Mouse (Mus musculus) kidney, adult 2 months (tissue): Measurements from ENCODE around the gene Rer1. TPM values are rescaled to one million over a fixed set of nuclear protein-coding genes. Genes with fewer than 3 reads are reported as not detected.
A peak's percentile ranks its signal among the peaks of the same experiment; 100 is the strongest.

Source experiments
- DNase-seq: peaks from one replicate; pipeline ENCODE4 v3.0.0; 2021
- H3K27ac ChIP-seq: fragments of 200-500 bp; 2 replicates; pipeline ENCODE4 v1.5.1; 2012; ENCODE audit warnings: low read depth, low read length, control low read depth, inconsistent platforms; ENCODE audit not compliant: insufficient read depth
- H3K27me3 ChIP-seq: fragments of 200-500 bp; replicated peaks from 2 replicates; pipeline ENCODE4 v1.6.1; 2012; ENCODE audit warnings: mild to moderate bottlenecking, moderate library complexity, low read length, inconsistent platforms; ENCODE audit not compliant: control insufficient read depth, insufficient read depth
- H3K36me3 ChIP-seq: fragments of 200-500 bp; 2 replicates; pipeline ENCODE4 v1.6.1; 2012; ENCODE audit warnings: mild to moderate bottlenecking, moderate library complexity, low read length, inconsistent platforms; ENCODE audit not compliant: control insufficient read depth, insufficient read depth
- H3K4me1 ChIP-seq: fragments of 200-500 bp; 2 replicates; pipeline ENCODE4 v1.6.1; 2011; ENCODE audit warnings: low read length; ENCODE audit not compliant: control insufficient read depth, insufficient read depth
- H3K4me3 ChIP-seq: fragments of 200-500 bp; 2 replicates; pipeline ENCODE4 v1.5.1; 2011; ENCODE audit warnings: mild to moderate bottlenecking, low read depth, low read length, control low read depth; ENCODE audit not compliant: insufficient read depth
- CTCF ChIP-seq: fragments of 200-500 bp; conservative IDR thresholded peaks from 2 replicates; pipeline ENCODE4 v1.5.1; 2011; ENCODE audit warnings: low read depth, mild to moderate bottlenecking, control low read depth, low read length, moderate library complexity, mixed read lengths; ENCODE audit not compliant: insufficient read depth, insufficient read length
- POLR2A ChIP-seq: fragments of 200-500 bp; IDR thresholded peaks from one replicate; pipeline ENCODE4 v1.6.1; 2011; ENCODE audit warnings: low read depth, low read length, control low read depth
- WGBS: fragments of 180-500 bp; shearing (Covaris S2); methylation state at CpG from one replicate; pipeline ENCODE4 v1.1.7; 2018; 5-methylcytosine and 5-hydroxymethylcytosine counted together
- polyA plus RNA-seq: library from polyadenylated mRNA; depleted of rRNA; stranded (reverse); fragments of >200 nt; gene quantifications from 2 replicates; pipeline ENCODE4 v1.2.3, GENCODE M21; 2012

Gene Rer1
- polyA plus RNA-seq, 1 experiment = 133 TPM

- H3K4me3 ChIP-seq = no peak overlapping the region
- no peaks in the 10 kb centered on the region for H3K27me3 ChIP-seq
- H3K36me3 ChIP-seq = no peaks in the 10 kb centered on the region
- H3K4me1 ChIP-seq = peaks cover 2% of the 10 kb centered on the region; the same call in 1 of the 2 replicates
- no peak overlapping the region for H3K27ac ChIP-seq
- peak; percentile 58 for DNase-seq
- TF ChIP-seq CTCF (peak; percentile 70), POLR2A (no peak)
- WGBS = 64% methylated on average over 3 of the region's 3 CpGs
Measured at GRCm38 (mm10) chr4:155094565-155094964, 8.4 kb upstream of the Rer1 start.

GRCm38 (mm10) chr4:155093431-155094149 is 7.4 kb upstream of the Rer1 start:
- H3K27me3 ChIP-seq = no peaks in the 10 kb centered on the region
- H3K4me3 ChIP-seq = no peak overlapping the region
- WGBS = 77% methylated on average over 7 of the region's 7 CpGs
- peaks cover 2% of the 10 kb centered on the region; the same call in 1 of the 2 replicates for H3K4me1 ChIP-seq
- no peaks in the 10 kb centered on the region for H3K36me3 ChIP-seq
- TF ChIP-seq POLR2A (no peak), CTCF (no peak)
- no peak for DNase-seq
- no peak overlapping the region for H3K27ac ChIP-seq

GRCm38 (mm10) chr4:155092718-155093430 is 6.7 kb upstream of the Rer1 start:
- Histone ChIP-seq H3K4me3 (no peak overlapping the region), H3K27me3 (no peaks in the 10 kb centered on the region), H3K27ac (no peak overlapping the region), H3K4me1 (peaks cover 2% of the 10 kb centered on the region; the same call in 1 of the 2 replicates), H3K36me3 (no peaks in the 10 kb centered on the region)
- no peak for DNase-seq
- WGBS = 92% methylated on average over 19 of the region's 19 CpGs
- TF ChIP-seq POLR2A = no peak
- TF ChIP-seq CTCF = no peak

GRCm38 (mm10) chr4:155090688-155091449 is 4.7 kb upstream of the Rer1 start:
- 91% methylated on average over 13 of the region's 13 CpGs for WGBS
- DNase-seq = no peak
- no peaks in the 10 kb centered on the region for H3K36me3 ChIP-seq
- no peak overlapping the region for H3K4me3 ChIP-seq
- TF ChIP-seq POLR2A (no peak), CTCF (no peak)
- H3K27ac ChIP-seq = no peak overlapping the region
- peaks cover 7% of the 10 kb centered on the region; the same call in 1 of the 2 replicates for H3K4me1 ChIP-seq
- H3K27me3 ChIP-seq = no peaks in the 10 kb centered on the region

DNA sequence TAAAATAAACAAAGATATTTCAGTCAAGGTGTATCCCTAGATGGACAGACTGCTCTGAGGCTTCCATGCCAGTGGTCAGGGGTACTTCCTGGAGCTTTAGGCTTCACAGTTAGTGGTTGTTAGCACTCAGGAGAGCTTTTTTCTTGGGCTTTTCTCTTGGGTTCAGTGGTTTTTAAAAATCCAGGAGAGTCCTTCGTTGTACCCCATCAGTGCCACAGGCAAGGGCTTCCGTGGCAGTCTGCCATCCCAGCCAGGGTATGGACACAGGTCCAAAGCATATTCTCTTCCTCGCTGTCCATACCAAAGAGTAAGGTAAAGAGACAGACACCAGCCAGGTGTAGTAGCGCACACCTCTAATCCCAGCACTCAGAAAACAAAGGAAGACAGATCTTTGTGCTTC is 4.0 kb upstream of the Rer1 start:
- H3K4me3 ChIP-seq = no peak overlapping the region
- WGBS = 94% methylated on average over 4 of the region's 4 CpGs
- no peak for TF ChIP-seq CTCF
- TF ChIP-seq POLR2A = no peak
- H3K27ac ChIP-seq = no peak overlapping the region
- no peaks in the 10 kb centered on the region for H3K27me3 ChIP-seq
- H3K4me1 ChIP-seq = peaks cover 5% of the 10 kb centered on the region; the same call in 1 of the 2 replicates
- no peaks in the 10 kb centered on the region for H3K36me3 ChIP-seq
- DNase-seq = no peak

DNA sequence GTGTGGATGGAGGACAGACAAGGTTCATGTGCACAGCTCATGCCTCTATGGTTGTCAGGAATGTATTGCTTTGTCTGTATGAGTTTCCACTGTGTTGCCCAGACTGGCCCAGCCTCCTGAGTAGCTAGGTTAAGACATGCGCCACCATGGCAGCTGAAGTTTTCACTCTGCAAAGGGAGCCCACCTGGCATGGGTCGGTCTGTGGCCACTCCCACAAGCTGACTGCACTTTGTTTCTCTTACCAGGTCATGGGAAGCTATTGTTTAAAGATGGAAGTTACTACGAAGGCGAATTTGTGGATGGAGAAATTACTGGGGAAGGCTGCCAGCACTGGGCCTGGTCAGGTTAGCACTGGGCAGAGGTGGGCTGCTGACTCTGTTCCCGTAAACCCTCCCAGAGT is 3.1 kb upstream of the Rer1 start:
- H3K4me3 ChIP-seq = no peak overlapping the region
- H3K27me3 ChIP-seq = no peaks in the 10 kb centered on the region
- H3K4me1 ChIP-seq = peaks cover 13% of the 10 kb centered on the region; the same call in 1 of the 2 replicates
- H3K36me3 ChIP-seq = no peaks in the 10 kb centered on the region
- H3K27ac ChIP-seq = no peak overlapping the region
- no peak for DNase-seq
- no peak for TF ChIP-seq POLR2A
- no peak for TF ChIP-seq CTCF
- WGBS = 91% methylated on average over 5 of the region's 5 CpGs
